Mouse (Mus musculus): ENCODE measurements around the gene Dennd4b. TPM values are rescaled to one million over a fixed set of nuclear protein-coding genes. Genes with fewer than 3 reads are reported as not detected.

Dennd4b gene
- polyA plus RNA-seq, 1 experiment from 2014 or later = 4.0 TPM

DNA sequence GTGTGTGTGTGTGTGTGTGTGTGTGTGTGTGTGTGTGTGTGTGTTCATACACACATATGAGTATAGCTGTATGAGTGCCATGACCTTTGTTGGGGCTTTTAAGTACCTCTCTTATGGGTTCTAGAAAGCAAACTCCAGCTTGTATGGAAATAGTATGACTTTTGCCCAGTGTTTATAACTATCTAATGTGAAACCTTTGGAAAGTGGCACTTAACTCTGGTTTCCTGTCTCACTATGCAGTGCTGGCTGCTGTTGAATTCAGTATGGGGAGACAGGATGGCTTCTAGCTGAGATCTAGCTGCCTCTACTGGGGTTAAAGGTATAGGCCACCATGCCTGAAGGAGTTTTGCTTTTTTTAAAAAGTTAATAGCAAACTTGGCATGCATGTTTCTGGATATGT lies 44.6 kb downstream of the Dennd4b start:
- no peaks in the 10 kb centered on the region for H3K27me3 ChIP-seq (ENCODE audit: control insufficient read depth, insufficient read depth, low read length)
- H3K27ac ChIP-seq (ENCODE audit: low read depth, low read length) = no peak overlapping the region
- H3K4me1 ChIP-seq (ENCODE audit: control insufficient read depth, insufficient read depth, low read length) = no peaks in the 10 kb centered on the region
- ATAC-seq (ENCODE audit: low FRiP score) (no peak), DNase-seq (ENCODE audit: low spot score, missing footprints) (no peak)
- H3K9ac ChIP-seq (ENCODE audit: low read length) = no peak overlapping the region
- H3K36me3 ChIP-seq (ENCODE audit: control insufficient read depth, insufficient read depth, low read length) = no peaks in the 10 kb centered on the region
- no peak overlapping the region for H3K4me3 ChIP-seq (ENCODE audit: low read depth, low read length)
- no peaks in the 10 kb centered on the region for H3K9me3 ChIP-seq (ENCODE audit: control insufficient read depth, low read length)
- no peak overlapping the region for H3K4me2 ChIP-seq

DNA sequence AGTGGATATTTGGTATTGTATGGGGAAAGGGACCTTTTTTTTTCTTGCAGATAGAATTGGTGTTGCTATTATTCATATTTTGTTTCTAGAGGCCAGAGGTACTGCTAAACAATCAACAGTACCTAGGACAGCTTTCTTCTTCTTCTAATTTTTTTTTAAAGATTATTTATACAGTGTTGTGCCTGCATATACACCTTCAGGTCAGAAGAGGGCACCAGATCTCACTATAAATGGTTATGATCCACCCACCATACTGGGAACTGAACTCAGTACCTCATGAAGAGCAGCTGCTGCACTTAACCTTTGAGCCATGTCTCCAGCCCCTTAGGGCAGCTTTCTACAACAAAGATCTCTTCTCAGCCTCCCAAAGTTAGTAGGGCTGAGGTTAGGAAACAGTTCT lies 48.4 kb downstream of the Dennd4b start:
- H3K27me3 ChIP-seq (ENCODE audit: control insufficient read depth, insufficient read depth, low read length) = no peaks in the 10 kb centered on the region
- DNase-seq (ENCODE audit: low spot score, missing footprints) (no peak), ATAC-seq (ENCODE audit: low FRiP score) (no peak)
- no peaks in the 10 kb centered on the region for H3K36me3 ChIP-seq (ENCODE audit: control insufficient read depth, insufficient read depth, low read length)
- no peaks in the 10 kb centered on the region for H3K4me1 ChIP-seq (ENCODE audit: control insufficient read depth, insufficient read depth, low read length)
- no peak overlapping the region for H3K4me2 ChIP-seq
- H3K9ac ChIP-seq (ENCODE audit: low read length) = no peak overlapping the region
- H3K27ac ChIP-seq (ENCODE audit: low read depth, low read length) = no peak overlapping the region
- H3K9me3 ChIP-seq (ENCODE audit: control insufficient read depth, low read length) = no peaks in the 10 kb centered on the region
- no peak overlapping the region for H3K4me3 ChIP-seq (ENCODE audit: low read depth, low read length)

DNA sequence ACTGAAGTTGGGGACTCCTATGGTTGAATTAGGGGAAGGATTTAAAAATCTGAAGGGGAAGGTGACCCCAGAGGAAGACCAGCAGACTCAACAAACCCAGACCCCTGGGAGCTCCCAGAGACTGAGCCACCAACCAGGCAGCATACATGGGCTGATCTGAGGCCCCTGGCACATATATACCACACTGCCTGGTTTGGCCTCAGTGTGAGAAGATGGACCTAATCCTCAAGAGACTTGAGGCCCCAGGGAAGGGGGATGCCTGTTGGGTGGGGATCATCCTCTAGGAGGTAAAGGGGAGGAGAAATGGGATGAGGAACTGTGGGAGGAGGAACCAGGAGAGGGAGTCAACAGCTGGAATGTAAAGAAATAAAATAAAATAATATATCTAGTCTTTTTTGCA lies 49.3 kb downstream of the Dennd4b start:
- no peak overlapping the region for H3K9ac ChIP-seq (ENCODE audit: low read length)
- no peaks in the 10 kb centered on the region for H3K9me3 ChIP-seq (ENCODE audit: control insufficient read depth, low read length)
- H3K4me1 ChIP-seq (ENCODE audit: control insufficient read depth, insufficient read depth, low read length) = no peaks in the 10 kb centered on the region
- no peak overlapping the region for H3K27ac ChIP-seq (ENCODE audit: low read depth, low read length)
- no peak for DNase-seq (ENCODE audit: low spot score, missing footprints)
- no peaks in the 10 kb centered on the region for H3K36me3 ChIP-seq (ENCODE audit: control insufficient read depth, insufficient read depth, low read length)
- H3K27me3 ChIP-seq (ENCODE audit: control insufficient read depth, insufficient read depth, low read length) = no peaks in the 10 kb centered on the region
- no peak overlapping the region for H3K4me2 ChIP-seq
- no peak for ATAC-seq (ENCODE audit: low FRiP score)
- H3K4me3 ChIP-seq (ENCODE audit: low read depth, low read length) = no peak overlapping the region

DNA sequence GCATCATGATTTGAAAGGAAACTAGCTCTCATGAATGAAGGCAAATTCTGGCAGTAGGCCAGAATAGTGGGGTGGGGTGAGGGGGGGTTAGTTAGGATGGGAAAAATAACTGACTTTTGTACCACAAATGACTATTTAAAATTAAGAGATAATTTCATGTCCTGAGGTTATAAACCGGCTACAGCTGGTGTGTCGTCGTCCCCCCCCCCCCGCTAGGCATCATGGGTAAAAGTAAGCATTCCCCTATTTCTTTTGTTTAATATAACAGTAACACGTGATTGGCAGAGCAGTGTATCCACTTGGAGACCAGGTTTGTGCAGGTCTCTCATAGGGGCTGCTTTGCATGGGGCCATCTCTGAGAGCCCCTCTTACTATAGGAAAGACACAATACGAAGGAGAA lies 57.3 kb downstream of the Dennd4b start:
- ATAC-seq (ENCODE audit: low FRiP score) (0 out of 2 replicates have a peak, but pooled peaks have one; percentile 40), DNase-seq (ENCODE audit: low spot score, missing footprints) (no peak)
- Histone ChIP-seq H3K27ac (ENCODE audit: low read depth, low read length) (no peak overlapping the region), H3K36me3 (ENCODE audit: control insufficient read depth, insufficient read depth, low read length) (no peaks in the 10 kb centered on the region), H3K4me3 (ENCODE audit: low read depth, low read length) (no peak overlapping the region), H3K27me3 (ENCODE audit: control insufficient read depth, insufficient read depth, low read length) (no peaks in the 10 kb centered on the region), H3K4me2 (no peak overlapping the region), H3K4me1 (ENCODE audit: control insufficient read depth, insufficient read depth, low read length) (peaks cover 3% of the 10 kb centered on the region; the same call in 1 of the 2 replicates), H3K9me3 (ENCODE audit: control insufficient read depth, low read length) (no peaks in the 10 kb centered on the region), H3K9ac (ENCODE audit: low read length) (no peak overlapping the region)
- 91% methylated on average over 6 of the region's 6 CpGs for WGBS

DNA sequence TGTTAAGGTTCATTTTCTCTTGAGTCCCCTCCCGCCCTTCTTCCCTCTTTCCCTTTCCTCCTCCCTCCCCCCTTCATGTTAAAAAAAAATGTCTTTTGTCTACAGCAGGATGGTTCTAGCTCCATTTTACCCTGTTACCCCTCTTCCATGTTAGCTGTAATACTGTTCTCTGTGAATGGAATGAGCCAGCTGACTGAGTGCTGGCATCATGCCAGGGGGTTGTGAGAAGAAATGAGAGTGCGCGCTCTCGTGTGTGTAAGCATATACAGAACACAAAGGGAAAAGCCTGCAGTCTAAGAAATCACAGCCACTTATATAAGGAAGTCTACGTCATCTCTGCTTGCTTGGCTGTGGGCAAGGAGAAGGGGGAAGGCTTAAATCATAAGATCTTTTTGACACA lies 58.1 kb downstream of the Dennd4b start:
- H3K9me3 ChIP-seq (ENCODE audit: control insufficient read depth, low read length) = no peaks in the 10 kb centered on the region
- H3K36me3 ChIP-seq (ENCODE audit: control insufficient read depth, insufficient read depth, low read length) = no peaks in the 10 kb centered on the region
- no peak overlapping the region for H3K9ac ChIP-seq (ENCODE audit: low read length)
- H3K4me1 ChIP-seq (ENCODE audit: control insufficient read depth, insufficient read depth, low read length) = peaks cover 3% of the 10 kb centered on the region; the same call in 1 of the 2 replicates
- peak; percentile 70; the same call in 1 of the 2 replicates for ATAC-seq (ENCODE audit: low FRiP score)
- no peak overlapping the region for H3K4me3 ChIP-seq (ENCODE audit: low read depth, low read length)
- H3K27ac ChIP-seq (ENCODE audit: low read depth, low read length) = no peak overlapping the region
- H3K27me3 ChIP-seq (ENCODE audit: control insufficient read depth, insufficient read depth, low read length) = no peaks in the 10 kb centered on the region
- 76% methylated on average over 5 of the region's 5 CpGs for WGBS
- H3K4me2 ChIP-seq = no peak overlapping the region
- no peak for DNase-seq (ENCODE audit: low spot score, missing footprints)

Small RNAs within 50 kb of the gene (microRNA-seq; reads per million reads assigned to microRNA genes)
- gene Mir7012 = not detected

Other genes starting within 250 kb of the Dennd4b start
- gene 4933434E20Rik, start 213.5 kb upstream of the Dennd4b start, polyA plus RNA-seq (2014; fragmentation: Nextera tagmentation; extraction: Ambion mirVana) = 207 and 227 TPM in 2 replicates
- gene Ubap2l, start 212.6 kb upstream of the Dennd4b start, polyA plus RNA-seq (2014; fragmentation: Nextera tagmentation; extraction: Ambion mirVana) = 209 and 218 TPM in 2 replicates
- 499 and 533 TPM in 2 replicates for gene Tpm3, start 192.5 kb upstream of the Dennd4b start, polyA plus RNA-seq (2014; fragmentation: Nextera tagmentation; extraction: Ambion mirVana)
- gene Nup210l, start 161.1 kb upstream of the Dennd4b start, polyA plus RNA-seq (2014; fragmentation: Nextera tagmentation; extraction: Ambion mirVana) = 0.57 and 0.60 TPM in 2 replicates
- 1,063 and 1,232 TPM in 2 replicates for gene Rps27, start 51.5 kb upstream of the Dennd4b start, polyA plus RNA-seq (2014; fragmentation: Nextera tagmentation; extraction: Ambion mirVana)
- gene Rab13, start 51.5 kb upstream of the Dennd4b start, polyA plus RNA-seq (2014; fragmentation: Nextera tagmentation; extraction: Ambion mirVana) = 14.4 and 16.4 TPM in 2 replicates
- gene Jtb, start 33.6 kb upstream of the Dennd4b start, polyA plus RNA-seq (2014; fragmentation: Nextera tagmentation; extraction: Ambion mirVana) = 110 and 112 TPM in 2 replicates
- gene Creb3l4, start 21.7 kb upstream of the Dennd4b start, polyA plus RNA-seq (2014; fragmentation: Nextera tagmentation; extraction: Ambion mirVana) = 3.2 and 4.3 TPM in 2 replicates
- gene Slc39a1, start 17.0 kb upstream of the Dennd4b start, polyA plus RNA-seq (2014; fragmentation: Nextera tagmentation; extraction: Ambion mirVana) = 58.7 and 59.4 TPM in 2 replicates
- gene Crtc2, start 11.0 kb upstream of the Dennd4b start, polyA plus RNA-seq (2014; fragmentation: Nextera tagmentation; extraction: Ambion mirVana) = 8.0 and 9.0 TPM in 2 replicates
- gene Gatad2b, start 28.0 kb downstream of the Dennd4b start, polyA plus RNA-seq (2014; fragmentation: Nextera tagmentation; extraction: Ambion mirVana) = 10.4 TPM in 2 replicates
- 9.3 and 10.0 TPM in 2 replicates for gene Slc27a3, start 124.8 kb downstream of the Dennd4b start, polyA plus RNA-seq (2014; fragmentation: Nextera tagmentation; extraction: Ambion mirVana)
- gene Ints3, start 168.4 kb downstream of the Dennd4b start, polyA plus RNA-seq (2014; fragmentation: Nextera tagmentation; extraction: Ambion mirVana) = 34.4 and 34.7 TPM in 2 replicates
- gene Npr1, start 200.7 kb downstream of the Dennd4b start, polyA plus RNA-seq (2014; fragmentation: Nextera tagmentation; extraction: Ambion mirVana) = 2.4 and 2.7 TPM in 2 replicates
- 338 and 369 TPM in 2 replicates for gene Ilf2, start 210.9 kb downstream of the Dennd4b start, polyA plus RNA-seq (2014; fragmentation: Nextera tagmentation; extraction: Ambion mirVana)
- 70.9 and 77.2 TPM in 2 replicates for gene Snapin, start 225.8 kb downstream of the Dennd4b start, polyA plus RNA-seq (2014; fragmentation: Nextera tagmentation; extraction: Ambion mirVana)
- 138 and 146 TPM in 2 replicates for gene Chtop, start 244.3 kb downstream of the Dennd4b start, polyA plus RNA-seq (2014; fragmentation: Nextera tagmentation; extraction: Ambion mirVana)
- gene S100a1, start 249.2 kb downstream of the Dennd4b start, polyA plus RNA-seq (2014; fragmentation: Nextera tagmentation; extraction: Ambion mirVana) = 6.9 and 8.0 TPM in 2 replicates
- 11.6 and 14.1 TPM in 2 replicates for gene S100a13, start 249.2 kb downstream of the Dennd4b start, polyA plus RNA-seq (2014; fragmentation: Nextera tagmentation; extraction: Ambion mirVana)

Measured in midbrain, embryonic 11.5 days (tissue).